Mouse (Mus musculus): ENCODE results near the gene Slc5a6. TPM values are rescaled to one million over a fixed set of nuclear protein-coding genes. Genes with fewer than 3 reads are reported as not detected.
"Not testable (repeated sequence)": the region's sequence is repeated elsewhere in the genome, so short reads cannot be mapped to it uniquely, and the experiment has no call there.

Gene Slc5a6
- total RNA-seq, 2 experiments from 2014 or later = 2.5 to 2.8 TPM

DNA sequence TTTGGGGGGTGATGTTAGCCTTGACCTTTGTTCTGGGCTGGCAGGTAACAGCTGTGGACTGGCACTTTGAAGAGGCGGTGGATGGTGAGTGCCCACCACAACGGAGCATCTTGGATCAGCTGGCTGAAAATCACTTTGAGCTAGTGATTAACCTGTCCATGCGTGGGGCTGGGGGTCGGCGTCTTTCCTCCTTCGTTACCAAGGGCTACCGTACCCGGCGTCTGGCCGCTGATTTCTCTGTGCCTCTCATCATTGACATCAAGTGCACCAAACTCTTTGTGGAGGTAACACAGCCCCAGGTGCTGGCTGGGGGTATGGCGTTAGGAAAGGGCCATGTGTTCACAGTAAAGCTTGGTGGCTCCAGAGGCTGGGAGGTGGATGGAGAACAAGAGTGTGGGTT lies 23.1 kb upstream of the Slc5a6 start:
- intact Hi-C loops (cut with DNase I; ENCODE audit: low total_unique reads) = no loop called here
- DNase-seq = no peak

DNA sequence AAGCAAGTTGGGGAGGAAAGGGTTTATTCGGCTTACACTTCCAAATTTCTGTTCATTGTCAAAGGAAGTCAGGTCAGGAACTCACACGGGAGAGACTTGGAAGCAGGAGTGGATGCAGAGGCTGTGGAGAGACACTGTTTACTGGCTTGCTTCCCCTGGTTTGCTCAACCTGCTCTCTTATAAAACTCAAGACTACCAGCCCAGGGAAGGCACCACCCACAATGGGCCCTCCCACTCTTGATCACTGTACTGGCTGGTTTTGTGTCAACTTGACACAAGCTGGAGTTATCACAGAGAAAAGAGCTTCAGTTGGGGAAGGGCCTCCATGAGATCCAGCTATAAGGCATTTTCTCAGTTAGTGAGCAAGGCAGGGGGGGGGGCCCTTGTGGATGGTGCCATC lies 22.3 kb upstream of the Slc5a6 start:
- intact Hi-C loops (cut with DNase I; ENCODE audit: low total_unique reads) = no loop called here
- DNase-seq = no peak

DNA sequence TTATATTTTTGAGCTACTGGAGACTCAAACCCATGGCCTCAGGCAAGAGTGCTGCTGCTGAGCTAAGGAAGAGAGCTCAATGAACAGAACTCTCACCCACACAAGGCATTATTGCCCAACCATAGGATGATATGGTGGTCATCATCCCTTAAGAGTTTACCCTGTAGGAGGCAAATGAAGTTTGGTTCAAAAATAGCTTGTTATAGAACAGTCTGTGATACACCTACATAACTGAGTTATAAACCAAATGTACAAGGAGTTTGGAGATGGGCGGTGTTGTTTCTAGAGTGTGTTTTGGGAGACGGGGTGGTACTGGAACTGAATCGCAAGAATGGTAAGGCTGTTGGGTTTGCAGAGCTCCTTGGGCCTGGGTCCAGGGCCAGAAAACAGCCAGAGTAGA lies 21.1 kb upstream of the Slc5a6 start:
- no peak for DNase-seq
- intact Hi-C loops (cut with DNase I; ENCODE audit: low total_unique reads) = no loop called here

DNA sequence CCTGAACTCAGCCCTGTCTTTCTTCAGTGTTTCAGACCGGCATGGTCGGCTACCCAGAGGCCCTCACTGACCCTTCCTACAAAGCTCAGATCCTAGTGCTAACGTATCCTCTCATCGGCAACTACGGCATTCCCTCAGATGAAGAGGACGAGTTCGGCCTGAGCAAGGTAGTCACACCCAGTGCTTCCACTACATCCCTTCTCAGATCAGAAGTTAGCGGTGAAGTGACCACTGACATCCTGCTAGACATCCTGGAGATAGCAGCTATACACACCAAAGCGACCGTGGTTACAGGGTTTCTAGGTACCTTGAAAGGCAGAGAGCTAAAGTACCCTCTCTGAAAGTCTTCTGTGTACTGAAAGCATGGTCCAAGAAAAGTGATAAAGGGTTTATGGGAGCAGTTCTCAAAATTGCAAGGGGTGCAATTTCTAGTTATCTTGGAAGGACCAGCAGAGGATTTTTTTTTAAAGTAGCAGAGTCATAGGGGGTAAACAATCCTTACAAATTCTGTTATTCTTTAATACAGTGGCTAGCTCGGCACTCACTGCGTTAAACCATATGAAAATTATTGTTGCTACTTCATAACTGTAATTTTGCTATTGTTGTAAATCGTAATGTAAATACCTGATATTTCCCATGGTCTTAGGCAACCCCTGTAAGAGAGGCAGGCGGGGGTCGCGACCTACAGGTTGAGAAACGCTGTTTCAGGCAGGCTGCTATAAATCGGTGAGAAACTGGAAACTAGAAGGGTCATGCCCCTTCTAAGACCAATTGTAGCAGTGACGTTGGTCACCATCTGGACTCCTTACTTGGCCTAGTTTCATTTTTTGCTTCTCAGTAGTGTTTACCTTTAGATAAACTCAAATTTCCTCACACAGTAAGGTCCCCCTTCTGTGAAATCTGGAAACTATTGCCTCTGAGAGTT lies 6.8 kb upstream of the Slc5a6 start:
- intact Hi-C loops (cut with DNase I; ENCODE audit: low total_unique reads) = no loop called here
- no peak for DNase-seq

DNA sequence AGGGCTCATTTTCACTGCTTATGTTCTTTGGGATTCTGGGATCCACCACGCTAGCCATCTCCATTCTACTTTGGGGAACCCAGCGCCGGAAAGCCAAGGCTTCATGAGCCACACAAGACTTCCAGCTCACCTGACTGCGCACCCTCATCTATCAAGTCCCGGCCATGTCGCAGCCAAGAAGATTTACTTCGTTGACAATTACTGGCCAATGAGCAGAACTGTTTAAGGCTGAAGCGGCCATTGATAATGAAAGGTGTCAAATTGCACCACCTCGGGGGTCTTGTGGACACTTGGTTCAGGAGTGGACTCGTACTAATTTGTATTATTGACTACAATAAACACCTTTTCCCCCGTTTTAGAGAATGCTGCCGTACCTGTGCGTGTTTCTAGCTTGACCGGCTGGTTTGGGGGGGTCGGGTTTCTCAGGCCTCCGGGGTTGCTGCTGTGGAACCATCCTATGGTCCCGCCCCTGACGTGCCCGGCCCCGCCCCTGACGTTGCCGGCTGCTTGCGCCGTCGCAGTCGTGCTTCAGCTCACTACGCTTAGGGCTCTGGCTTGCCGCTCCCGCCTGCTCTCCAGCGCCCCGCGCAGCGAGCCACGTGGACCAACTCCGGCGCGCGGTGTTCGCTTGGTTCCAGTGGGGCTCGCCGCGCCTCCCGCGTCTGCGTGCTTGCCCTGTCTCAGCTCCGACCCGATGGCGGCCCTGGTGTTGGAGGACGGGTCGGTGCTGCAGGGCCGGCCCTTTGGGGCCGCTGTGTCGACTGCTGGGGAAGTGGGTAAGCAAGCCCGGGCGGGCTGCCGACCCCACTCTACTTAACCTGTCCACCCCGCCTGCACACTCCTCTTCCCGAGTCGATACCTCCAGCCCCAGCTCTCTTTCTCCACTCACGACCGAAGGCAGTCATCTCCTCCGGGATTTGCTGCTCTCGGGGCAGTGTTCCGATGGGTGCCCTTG lies 5.8 kb upstream of the Slc5a6 start, which contains the start of gene Cad:
Gene Cad, plus strand, starts transcription at position 520 of the 955 bp plus-strand sequence.
- intact Hi-C loops (cut with DNase I; ENCODE audit: low total_unique reads) = no loop called here
- peak; percentile 96 for DNase-seq

DNA sequence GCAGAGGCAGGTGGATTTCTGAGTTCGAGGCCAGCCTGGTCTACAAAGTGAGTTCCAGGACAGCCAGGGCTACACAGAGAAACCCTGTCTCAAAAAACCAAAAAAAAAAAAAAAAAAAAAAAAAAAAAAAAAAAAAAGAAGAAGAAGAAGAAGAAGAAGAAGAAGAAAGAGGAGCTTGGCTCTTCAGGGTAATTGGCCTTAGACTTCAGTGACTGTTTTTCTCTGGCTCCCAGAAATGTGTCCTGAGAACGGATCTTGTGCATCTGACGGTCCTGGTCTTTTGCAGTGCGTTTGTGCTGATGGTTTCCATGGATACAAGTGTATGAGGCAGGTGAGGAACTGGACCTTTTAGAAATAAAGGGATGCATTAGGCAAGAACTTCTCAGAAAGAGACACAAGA lies 5.0 kb upstream of the Slc5a6 start:
- intact Hi-C loops (cut with DNase I; ENCODE audit: low total_unique reads); DNase-seq: not testable (repeated sequence)

DNA sequence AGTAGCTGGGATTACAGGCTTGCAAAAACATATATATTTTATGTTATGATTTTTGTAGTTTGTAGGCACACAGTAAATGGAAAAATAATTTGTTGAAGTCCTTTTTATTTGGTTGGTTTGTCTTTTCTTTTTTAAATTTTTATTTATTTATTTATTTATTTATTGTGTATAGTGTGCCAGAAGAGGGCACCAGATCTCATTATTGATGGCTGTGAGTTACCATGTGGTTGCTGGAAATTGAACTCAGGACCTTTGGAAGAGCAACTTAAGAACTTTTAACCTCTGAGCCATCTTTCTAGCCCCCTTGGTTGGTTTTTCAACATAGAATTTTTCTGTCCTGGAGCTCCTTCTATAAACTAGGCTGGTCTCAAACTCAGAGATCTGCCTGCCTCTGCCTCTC lies 1.7 kb upstream of the Slc5a6 start:
- intact Hi-C loops (cut with DNase I; ENCODE audit: low total_unique reads) = no loop called here

DNA sequence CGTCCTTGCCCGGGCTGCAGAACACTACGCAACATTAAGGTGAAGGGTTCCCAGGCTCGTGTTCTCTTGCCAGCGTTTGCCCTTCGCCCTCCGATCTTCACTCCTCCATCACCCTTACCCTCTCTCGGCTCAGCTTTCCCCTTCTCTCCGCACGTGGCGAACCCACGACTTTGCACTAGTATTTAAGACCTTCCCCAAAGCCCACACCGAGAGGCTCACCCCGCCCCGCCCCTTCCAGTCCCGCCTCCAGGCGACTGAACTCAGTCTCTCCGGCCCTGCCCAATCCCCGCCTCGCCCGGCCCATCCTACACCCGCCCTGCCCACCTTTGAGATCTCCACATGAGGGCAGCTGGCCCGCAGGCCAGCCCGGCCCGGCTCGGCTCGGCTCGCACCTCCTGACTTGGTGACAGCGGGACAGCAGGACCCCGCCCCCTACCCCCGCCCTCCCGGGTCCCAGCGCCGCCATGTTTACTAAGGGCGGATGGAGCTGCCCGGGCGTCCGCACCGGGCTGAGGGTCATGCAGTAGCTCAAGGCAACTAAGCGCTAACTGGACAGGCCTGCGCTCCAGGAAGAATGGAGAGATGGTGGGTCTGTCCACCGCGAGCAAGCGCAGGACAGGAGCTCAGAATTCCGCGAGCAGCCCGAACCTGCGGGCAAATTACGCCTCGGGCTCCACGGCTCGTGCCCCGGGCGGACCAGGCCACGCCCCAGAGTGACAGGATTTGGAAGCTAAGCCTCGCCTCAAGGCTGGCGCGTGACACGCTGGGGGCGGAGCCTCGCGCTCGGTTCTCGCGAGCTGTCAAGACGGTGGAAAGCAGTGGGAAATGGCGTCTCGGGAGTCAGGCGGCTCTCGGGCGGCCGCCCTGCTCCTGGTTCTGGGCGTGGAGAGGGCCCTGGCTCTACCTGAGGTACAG lies 619 bp downstream of the Slc5a6 start, which contains the start of gene Atraid:
Gene Atraid, plus strand, starts transcription at position 465 of the 915 bp plus-strand sequence.
- DNase-seq = peak; percentile 99
- intact Hi-C loops (cut with DNase I; ENCODE audit: low total_unique reads) = no loop called here

More for the DNA sequence above, 1.7 kb upstream of the Slc5a6 start:
- no peak for DNase-seq

DNA sequence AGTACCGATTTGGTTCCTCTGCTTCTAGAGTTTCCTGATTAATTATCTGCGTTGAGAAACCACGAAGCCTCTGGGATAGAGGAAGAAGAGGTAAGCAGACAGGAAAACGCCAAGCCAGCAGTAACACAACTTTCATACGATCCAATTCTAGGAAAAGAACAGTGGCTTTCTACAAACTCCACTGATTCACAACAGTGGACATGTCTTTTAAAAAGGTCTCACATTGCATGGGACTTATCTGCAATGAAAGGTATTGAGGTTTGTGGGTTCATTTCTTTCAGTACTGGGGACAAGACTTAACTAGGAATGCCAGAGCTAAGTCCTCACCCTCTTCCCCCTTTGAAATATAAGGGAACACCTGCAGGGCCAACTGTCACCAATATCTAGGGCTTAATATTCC lies 1.6 kb downstream of the Slc5a6 start:
- intact Hi-C loops (cut with DNase I; ENCODE audit: low total_unique reads) = no loop called here

DNA sequence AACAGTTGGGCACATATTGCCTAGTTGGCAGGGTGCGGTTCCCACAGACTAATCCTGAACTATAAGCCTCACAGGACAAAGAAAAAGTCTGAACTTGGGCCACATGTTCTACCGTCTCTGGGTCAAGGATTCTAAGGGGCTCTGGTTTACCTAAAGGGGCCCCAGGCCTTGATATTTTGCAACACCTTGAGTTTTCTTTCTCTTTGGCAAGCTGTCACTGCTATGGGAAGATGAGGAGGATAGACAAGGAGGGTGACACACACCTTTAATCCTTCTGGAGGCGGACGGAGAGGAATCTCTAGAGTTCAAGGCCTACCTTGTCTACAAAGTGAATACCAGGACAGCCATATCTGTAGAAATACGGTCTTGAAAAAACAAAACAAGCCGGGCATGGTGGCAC lies 2.3 kb downstream of the Slc5a6 start:
- intact Hi-C loops (cut with DNase I; ENCODE audit: low total_unique reads) = no loop called here

More for the DNA sequence above, 1.6 kb downstream of the Slc5a6 start:
- DNase-seq = no peak

DNA sequence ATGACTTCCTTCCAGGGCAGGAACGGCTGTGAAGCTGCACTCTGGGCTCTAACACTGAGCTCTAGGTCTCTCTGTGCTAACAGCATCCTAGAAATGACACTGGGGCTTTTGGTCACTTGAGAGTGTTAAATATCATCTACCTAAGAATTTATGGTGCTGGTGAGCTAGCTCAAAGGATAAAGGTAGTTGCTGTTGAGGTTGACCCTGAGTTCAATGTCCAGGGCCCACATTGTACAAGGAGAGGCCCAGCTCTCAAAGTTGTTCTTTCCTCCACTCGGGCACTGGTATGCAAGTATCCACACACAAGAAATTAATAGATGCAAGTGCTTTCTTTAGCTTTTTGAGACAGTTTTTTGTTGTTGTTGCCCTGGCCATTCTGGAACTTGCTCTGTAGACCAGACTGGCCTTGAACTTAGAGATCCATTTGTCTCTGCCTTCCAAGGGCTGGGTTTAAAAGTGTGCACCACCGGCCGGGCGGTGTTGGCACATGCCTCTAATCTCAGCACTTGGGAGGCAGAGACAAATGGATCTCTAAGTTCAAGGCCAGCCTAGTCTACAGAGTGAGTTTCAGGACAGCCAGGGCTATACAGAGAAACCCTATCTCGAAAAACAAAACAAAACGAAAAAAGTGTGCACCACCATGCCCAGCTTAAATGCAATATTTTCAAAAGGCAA lies 10.4 kb downstream of the Slc5a6 start:
- intact Hi-C loops (cut with DNase I; ENCODE audit: low total_unique reads) = no loop called here
- DNase-seq = no peak

More for the DNA sequence above, 2.3 kb downstream of the Slc5a6 start:
- no peak for DNase-seq

DNA sequence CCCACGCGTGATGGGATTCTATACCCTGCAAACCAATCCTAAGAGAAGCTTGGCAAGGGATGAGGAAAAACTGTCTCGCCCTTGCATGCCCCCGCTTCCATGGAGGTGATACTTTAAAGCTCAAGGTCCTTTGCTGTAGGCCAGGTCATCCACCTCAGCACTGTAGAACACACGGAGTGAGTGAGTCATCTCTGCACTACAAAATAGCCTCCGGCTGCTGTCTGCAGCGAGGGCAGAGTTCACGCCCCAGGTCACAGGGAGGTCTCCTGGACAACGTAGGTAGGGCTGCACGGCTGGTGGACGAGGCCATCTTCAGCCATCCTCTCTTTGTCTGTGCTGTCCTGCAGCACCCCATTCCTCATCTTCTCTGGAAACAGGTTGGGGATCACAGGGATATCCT lies 12.2 kb downstream of the Slc5a6 start:
- intact Hi-C loops (cut with DNase I; ENCODE audit: low total_unique reads); DNase-seq: not testable (repeated sequence)

DNA sequence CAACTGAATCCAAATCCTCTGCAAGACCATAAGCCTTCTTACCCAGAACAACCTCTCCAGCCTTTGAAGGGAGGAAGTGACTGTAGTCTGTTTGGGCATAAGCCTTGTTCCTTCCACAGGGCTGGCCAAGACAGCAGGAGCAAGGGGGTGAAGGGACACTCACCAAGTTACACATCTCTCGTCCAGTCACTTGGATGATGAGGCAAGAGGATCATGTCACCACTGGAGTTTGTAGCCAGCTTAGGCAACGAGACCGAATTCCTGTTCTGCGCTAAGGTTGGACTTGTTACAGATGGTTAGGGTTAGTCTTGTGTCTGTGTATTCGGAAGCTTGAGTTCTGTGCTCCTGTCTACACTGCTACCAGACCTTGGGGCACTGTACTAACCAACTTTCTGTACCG lies 14.1 kb downstream of the Slc5a6 start:
- intact Hi-C loops (cut with DNase I; ENCODE audit: low total_unique reads) = no loop called here
- no peak for DNase-seq

DNA sequence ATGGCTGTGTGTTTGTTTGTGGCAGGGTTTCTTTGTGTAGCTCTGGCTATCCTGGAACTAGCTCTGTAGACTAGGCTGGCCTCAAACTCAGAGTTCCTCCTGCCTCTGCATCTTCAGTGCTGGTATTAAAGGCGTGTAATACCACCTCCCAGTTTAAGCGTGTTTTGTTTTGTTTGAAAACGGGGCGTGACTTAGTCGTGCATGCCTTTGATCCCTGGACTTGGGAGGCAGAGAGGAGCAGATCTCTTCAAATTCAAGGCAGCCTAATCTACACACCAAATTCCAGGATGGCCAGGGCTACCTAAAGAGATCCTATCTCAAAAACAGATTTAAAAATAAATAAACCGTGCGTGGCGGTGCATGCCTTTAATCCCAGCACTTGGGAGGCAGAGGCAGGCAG lies 17.2 kb downstream of the Slc5a6 start:
- intact Hi-C loops (cut with DNase I; ENCODE audit: low total_unique reads) = no loop called here
- DNase-seq = no peak

DNA sequence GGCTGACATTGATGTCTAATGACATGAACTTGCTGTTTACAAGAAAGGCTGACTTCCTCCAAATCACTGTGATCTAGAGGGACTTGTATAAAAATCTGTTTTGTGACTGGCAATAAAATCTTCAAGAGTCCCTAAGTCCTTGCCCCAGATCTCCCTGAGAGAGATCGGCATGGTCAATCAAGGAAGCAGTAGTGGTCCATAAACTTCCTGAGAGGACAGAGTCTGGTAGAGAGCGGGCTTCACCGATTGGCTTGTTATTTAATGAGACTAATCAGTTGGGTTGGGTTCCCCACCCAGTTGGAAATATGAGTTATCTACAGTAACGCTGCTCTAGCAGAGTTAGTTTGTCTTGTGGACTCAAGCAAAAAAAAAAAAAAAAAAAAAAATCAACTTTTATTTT lies 17.8 kb downstream of the Slc5a6 start:
- no peak for DNase-seq
- intact Hi-C loops (cut with DNase I; ENCODE audit: low total_unique reads) = no loop called here

DNA sequence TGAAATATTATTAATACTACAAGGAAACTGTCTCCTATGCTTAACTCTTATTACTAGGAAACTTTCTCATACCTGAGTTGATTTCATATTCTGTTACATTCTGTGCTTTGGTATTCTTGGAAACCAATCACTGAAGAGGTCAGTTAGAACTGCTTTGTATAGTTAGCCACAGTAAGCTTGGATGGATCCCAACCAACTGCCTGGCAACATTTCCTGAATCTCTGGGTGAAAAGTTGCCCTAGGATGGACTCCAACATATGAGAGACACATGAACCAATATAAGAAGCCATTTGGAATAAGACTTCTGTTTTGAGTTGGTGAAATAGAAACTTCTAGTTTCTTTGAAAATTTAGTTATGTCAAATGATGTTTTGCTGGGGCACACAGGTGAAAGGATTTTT lies 24.1 kb downstream of the Slc5a6 start:
- intact Hi-C loops (cut with DNase I; ENCODE audit: low total_unique reads) = no loop called here
- DNase-seq = no peak

DNA sequence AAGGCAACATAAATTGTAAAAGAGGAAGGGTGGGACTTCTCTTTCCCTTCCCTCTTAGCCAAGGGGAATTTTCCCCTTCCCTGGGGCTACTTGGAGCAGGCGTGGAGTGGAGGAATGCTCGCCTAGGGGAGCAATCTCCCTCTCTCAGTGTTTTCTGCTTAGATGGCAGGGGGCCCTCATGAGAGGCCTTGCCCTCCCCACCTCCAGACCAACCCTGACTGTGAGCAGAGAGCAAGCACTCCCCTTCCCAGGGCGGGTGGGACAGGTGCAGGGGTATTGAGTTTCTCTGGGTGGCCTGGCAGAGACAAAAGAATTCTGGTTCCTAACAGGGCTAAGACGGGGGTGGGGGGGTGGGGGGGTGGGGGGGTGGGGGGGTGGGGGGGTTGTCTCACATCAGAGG lies 25.5 kb downstream of the Slc5a6 start:
- intact Hi-C loops (cut with DNase I; ENCODE audit: low total_unique reads) = no loop called here
- peak; percentile 11 for DNase-seq

DNA sequence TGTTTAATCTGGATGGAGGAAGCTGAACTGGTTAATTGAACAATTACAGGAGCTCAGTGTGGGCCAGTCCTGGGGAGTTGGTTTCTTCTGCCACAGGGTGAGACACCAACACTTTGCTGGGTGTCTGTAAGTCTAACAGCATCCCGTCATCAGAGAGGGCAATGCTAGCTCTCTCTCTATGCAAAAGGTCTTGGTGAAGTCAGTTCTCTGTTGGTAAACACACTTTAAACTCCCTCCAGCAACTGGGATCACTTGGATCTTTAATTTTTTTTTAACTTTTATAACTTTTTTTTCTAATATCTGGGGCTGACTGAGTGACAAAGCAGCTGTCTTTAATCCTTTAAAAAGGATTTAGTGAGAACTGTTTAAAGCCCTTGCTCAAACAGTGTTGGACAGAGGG lies 26.0 kb downstream of the Slc5a6 start:
- no peak for DNase-seq
- intact Hi-C loops (cut with DNase I; ENCODE audit: low total_unique reads) = no loop called here

DNA sequence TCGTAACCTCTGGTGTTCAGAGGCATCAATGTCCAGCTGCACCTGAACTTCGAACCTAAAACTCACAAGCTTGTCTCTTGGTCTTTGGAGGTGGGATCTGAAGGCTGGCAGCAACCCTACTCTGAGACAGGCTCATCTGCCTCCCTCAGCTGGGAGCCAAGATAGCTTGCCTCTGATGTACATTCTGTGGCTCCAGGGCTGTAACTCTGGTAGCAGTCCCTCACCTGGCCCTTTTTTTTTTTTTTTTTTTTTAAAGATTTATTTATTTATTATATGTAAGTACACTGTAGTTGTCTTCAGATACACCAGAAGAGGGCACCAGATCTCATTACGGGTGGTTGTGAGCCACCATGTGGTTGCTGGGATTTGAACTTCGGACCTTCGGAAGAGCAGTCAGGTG lies 26.9 kb downstream of the Slc5a6 start:
- DNase-seq; intact Hi-C loops (cut with DNase I; ENCODE audit: low total_unique reads): not testable (repeated sequence)
